Mouse (Mus musculus) c-Kit-negative CD71-positive TER-119-positive erythroid progenitor cells, embryonic 14.5 days (primary cell): ENCODE results near the gene Efna2.
A peak's percentile ranks its signal among the peaks of the same experiment; 100 is the strongest.

Source experiments
- DNase-seq: peaks from one replicate; pipeline ENCODE4 v3.0.0-alpha.2; 2013; ENCODE audit warnings: low read depth, low spot score

Efna2 gene

GRCm38 (mm10) chr10:80179068-80180051 lies at the start of gene Efna2:
Efna2 (plus strand) TSS chr10:80179482.
- no peak for DNase-seq

GRCm38 (mm10) chr10:80129846-80130245 lies 49.4 kb upstream of the Efna2 start:
- no peak for DNase-seq

DNA sequence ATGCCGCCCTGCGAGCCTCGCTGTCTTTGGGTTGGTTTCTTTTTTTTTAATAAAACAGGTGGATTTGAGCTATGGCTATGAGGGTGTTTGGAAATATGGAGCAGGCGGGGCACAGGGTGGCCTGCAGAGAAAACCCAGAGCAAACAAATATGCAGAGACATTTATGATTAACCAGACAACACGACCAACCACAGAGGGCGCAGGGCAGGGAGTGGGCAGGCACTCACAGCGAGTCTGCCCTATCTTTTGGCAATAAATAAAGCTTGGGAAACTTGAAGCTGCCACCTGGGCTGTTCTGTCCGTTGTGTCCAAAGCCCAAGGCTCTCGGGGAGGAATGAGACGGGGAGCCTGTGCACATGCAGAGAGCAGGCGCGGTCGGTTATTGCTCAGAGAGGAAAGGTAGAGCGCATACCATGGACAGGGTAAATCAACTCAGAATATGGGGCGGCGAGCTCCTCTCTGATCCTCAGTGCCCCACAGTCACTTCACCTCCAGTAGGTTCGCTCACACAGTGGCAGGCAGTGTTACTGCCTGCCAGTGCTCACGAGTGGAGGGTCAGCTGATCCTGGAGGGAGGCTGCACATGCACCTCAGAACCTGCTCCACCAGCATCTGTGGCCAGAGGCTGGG lies 48.8 kb upstream of the Efna2 start:
- no peak for DNase-seq

GRCm38 (mm10) chr10:80131316-80131951 lies 47.8 kb upstream of the Efna2 start:
- DNase-seq: no peak

- DNase-seq: no peak
These were observed 47.3 kb upstream of the Efna2 start for GRCm38 (mm10) chr10:80131952-80132350.

GRCm38 (mm10) chr10:80133226-80133849 lies 45.9 kb upstream of the Efna2 start:
- no peak for DNase-seq

DNA sequence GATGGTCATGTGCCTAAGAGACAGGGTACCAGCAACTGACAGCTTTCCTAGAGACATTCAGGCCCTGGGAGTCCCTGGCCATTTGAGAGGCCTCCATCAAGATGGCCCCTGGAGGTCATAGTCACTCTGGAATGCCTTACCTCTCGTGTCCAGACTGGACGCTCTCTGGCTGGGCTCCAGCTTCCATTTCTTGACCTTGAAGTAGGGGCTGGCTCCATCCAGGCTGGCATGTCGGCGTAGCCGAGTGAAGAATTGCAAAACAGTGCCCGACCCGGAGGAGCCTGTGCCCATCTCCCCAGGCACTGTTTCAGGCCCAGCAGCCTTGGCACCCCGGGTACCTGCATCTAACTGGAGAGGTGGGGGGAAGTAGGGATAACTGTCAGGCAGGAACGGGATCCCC lies 44.9 kb upstream of the Efna2 start:
- DNase-seq: no peak

DNA sequence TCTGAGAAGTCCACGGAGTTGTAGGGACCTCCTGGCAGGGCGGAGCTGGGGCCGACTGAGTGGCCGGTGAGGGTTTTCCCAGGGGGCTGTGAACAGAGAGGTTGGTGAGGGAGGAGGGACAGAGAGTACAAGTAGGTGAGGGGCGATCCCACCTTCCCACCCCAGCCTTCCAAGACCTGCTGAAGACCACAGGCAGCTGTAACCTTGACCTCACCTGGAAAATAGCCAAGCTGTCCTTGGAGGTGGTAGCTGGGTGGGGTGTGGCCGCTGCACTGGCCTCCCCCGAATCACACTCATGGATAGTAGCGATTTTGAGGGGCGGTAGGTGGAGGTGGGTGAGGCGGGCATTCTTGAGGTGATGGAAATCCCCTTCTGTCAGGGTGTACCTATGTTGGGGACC lies 44.1 kb upstream of the Efna2 start:
- no peak for DNase-seq

- no peak for DNase-seq
These were observed 43.6 kb upstream of the Efna2 start for GRCm38 (mm10) chr10:80135641-80136040.

GRCm38 (mm10) chr10:80136179-80136951 lies 42.9 kb upstream of the Efna2 start:
- no peak for DNase-seq

DNA sequence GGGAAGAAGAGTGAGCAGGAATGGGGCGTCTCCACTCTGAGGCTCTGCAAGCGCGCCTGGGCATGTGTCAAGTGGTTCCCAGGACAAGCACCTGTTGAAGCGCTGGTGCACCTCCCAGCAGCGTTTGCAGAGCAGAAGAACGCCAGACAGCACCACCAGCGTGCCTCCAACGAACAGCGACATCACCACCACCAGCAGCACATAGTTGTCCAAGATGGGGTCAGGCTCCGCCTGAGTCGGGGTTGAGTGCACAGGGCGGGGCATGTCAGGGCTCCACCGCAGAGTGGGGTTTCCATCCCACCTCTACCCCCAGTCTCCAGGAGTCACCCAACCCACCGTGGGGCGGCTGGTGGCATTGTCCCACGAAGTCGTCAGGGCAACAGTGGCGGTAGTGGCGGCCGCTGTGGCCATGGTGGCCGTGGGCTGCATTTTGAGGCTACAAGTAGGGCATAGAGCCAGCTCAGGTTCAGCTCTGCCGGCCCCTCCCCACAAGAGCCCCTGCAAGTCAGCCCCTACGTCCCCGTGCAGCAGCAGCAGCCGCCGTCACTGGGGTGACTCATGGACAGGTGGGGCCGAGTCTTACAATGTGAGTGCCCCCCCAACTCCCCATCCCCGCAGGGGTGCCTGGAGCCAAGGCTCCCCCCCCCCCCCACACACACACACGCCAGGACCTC lies 42.2 kb upstream of the Efna2 start:
- DNase-seq: no peak

- DNase-seq: no peak
These were observed 41.4 kb upstream of the Efna2 start for GRCm38 (mm10) chr10:80137626-80138552.

DNA sequence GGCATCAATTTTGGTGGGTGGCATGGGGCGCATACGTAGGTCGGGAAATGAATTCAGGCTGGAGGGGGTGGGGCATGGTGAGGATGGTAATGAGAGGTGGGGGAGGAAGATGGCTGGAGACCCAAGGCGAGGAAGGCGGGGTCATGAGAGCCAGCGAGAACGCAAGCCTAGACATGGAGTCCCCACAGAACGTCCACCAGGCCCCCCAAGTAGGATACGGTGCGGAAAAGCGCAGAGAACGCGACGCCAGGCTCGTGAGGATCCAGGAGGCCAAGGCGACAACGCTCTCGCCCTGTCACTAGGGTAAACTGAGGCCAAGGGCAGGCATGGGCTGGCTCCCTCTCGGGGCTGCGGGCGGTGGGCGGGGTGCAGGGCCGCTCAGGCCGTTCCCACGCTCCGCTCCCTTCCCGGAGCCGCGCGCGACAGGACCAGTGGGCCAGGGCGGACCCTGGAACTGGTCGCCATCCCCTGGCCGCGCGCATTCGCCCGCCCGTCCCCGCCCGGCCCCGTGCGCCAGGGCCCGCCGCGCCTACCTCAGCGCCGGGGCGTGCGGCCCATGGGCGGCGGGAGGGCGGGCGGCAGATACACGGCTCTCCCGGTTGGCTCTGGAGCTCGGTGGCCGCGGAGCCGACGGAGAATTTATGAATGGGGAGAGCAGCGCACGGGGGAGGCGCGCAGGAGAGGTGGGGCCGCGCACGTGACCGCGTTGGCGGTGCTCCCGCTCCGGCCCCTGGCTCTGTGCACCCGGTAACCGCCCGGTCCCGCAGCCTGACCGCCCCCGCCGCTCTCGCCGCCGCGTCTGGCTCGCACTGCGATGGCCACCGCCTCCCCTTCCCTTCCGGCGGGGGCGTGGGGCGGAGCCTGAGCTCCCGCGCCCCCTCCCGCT lies 40.5 kb upstream of the Efna2 start, which contains the start of gene Atp5d:
Gene Atp5d (plus strand): TSS at position 80 of the 886 bp plus-strand sequence.
- no peak for DNase-seq

DNA sequence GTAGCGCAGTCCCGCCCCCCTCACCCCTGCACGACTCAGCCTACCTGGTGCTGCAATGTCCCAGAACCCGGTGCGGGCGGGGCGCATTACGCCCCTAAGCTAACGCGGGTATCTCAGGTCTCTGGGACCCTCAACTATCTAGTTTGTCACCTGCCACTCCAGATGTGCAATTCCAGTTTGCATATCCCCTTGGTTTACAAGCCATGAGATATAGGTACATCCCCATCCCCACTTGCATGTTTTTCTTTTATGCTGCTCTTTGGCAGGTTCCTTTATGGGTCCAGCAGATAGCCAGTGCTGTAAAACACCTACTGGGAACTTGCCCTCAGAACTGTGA lies 39.9 kb upstream of the Efna2 start:
- no peak for DNase-seq

DNA sequence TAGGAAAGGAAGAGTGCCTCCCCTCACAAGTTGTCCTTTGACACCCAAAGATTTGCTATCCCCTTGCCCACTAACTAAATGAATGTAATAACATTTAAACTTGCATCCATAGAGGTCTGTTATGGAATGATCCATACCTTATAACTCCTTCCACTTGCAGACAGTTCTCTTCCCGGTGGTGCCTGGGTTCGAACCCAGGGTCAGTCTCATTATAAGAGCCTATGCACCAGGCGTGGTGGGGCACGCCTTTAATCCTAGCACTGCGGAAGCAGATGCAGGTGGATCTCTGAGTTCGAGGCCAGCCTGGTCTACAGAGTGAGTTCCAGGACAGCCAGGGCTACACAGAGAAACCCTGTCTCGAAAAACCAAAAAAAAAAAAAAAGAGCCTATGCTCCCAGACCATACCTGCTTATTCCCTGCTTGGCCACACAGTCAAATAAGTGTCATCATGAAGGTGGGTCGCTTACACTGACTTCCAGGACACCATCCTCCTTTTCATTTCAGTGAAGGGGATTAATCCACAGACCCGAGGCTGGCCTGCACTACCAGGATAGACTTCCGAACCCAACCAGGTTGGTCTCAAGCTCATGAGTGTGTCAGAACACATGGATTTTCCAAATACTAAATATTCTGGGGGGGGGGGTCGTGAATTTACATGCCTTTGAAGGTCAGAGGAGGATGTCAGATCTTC lies 39.2 kb upstream of the Efna2 start:
- DNase-seq: no peak

DNA sequence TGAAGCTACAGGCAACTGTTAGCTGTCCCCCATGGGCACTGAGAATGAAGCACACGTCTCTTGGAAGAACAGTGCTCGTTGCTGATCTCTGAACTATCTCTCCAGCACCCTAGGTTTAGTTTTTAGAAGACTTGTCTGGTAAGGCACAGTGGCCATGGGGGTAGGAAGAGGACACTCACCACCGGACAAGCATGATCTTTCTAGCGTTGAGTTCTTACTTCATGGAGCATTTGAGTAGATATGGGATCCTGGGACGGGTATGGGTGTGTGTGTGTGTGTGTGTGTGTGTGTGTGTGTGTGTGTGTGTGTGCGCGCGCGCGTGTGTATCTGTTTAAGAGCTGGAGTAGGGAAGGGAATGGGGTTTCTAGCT lies 38.6 kb upstream of the Efna2 start, which contains the start of gene Cbarp:
Gene Cbarp (minus strand): TSS at position 170 of the 370 bp plus-strand sequence.
- DNase-seq: no peak

GRCm38 (mm10) chr10:80141243-80141642 lies 38.0 kb upstream of the Efna2 start:
- peak; percentile 79 for DNase-seq
